Mouse (Mus musculus) hindbrain, embryonic 15.5 days (tissue): ENCODE measurements around the gene Mef2d. TPM values are rescaled to one million over a fixed set of nuclear protein-coding genes. Genes with fewer than 3 reads are reported as not detected.

ENCODE experiments used
- ATAC-seq: fragments of 200-750 bp; cut with Nextera tagmentation; 2 replicates; pipeline ENCODE4 v1.8.0; 2017; ENCODE audit warnings: low read depth, moderate number of reproducible peaks, moderate TSS enrichment; ENCODE audit not compliant: low FRiP score
- H3K27ac ChIP-seq: fragments of 300-500 bp; sonication (generic); replicated peaks from 2 replicates; pipeline ENCODE4 v1.5.1; 2015; ENCODE audit warnings: mild to moderate bottlenecking, inconsistent platforms
- H3K27me3 ChIP-seq: fragments of 300-500 bp; sonication (generic); 2 replicates; pipeline ENCODE4 v1.6.1; 2015; ENCODE audit warnings: control low read depth, inconsistent platforms
- H3K36me3 ChIP-seq: fragments of 300-500 bp; sonication (generic); 2 replicates; pipeline ENCODE4 v1.6.1; 2015; ENCODE audit warnings: control low read depth, inconsistent platforms
- H3K4me1 ChIP-seq: fragments of 300-500 bp; sonication (generic); replicated peaks from 2 replicates; pipeline ENCODE4 v1.6.1; 2015; ENCODE audit warnings: control low read depth, inconsistent platforms
- H3K4me2 ChIP-seq: fragments of 300-500 bp; sonication (generic); 2 replicates; pipeline ENCODE4 v1.6.1; 2015; ENCODE audit warnings: moderate library complexity, mild to moderate bottlenecking, inconsistent platforms
- H3K4me3 ChIP-seq: fragments of 300-500 bp; sonication (generic); 2 replicates; pipeline ENCODE4 v1.5.1; 2015; ENCODE audit warnings: mild to moderate bottlenecking, inconsistent platforms
- H3K9ac ChIP-seq: fragments of 300-500 bp; sonication (generic); 2 replicates; pipeline ENCODE4 v1.6.1; 2015; ENCODE audit warnings: inconsistent platforms
- H3K9me3 ChIP-seq: fragments of 300-500 bp; sonication (generic); 2 replicates; pipeline ENCODE4 v1.6.1; 2016; ENCODE audit warnings: control low read depth, inconsistent platforms
- WGBS: fragments of 180-500 bp; shearing (Covaris S2); methylation state at CpG from one replicate; pipeline ENCODE4 v1.1.7; 2015; 5-methylcytosine and 5-hydroxymethylcytosine counted together
- polyA plus RNA-seq: library from polyadenylated mRNA; unstranded; fragments of >200 nt; fragmentation: Nextera tagmentation; extraction: Ambion mirVana; gene quantifications from 2 replicates; pipeline ENCODE4 v1.2.1, GENCODE M21; 2015

The Mef2d gene
- polyA plus RNA-seq, 1 experiment from 2014 or later, result 23.9 TPM

DNA sequence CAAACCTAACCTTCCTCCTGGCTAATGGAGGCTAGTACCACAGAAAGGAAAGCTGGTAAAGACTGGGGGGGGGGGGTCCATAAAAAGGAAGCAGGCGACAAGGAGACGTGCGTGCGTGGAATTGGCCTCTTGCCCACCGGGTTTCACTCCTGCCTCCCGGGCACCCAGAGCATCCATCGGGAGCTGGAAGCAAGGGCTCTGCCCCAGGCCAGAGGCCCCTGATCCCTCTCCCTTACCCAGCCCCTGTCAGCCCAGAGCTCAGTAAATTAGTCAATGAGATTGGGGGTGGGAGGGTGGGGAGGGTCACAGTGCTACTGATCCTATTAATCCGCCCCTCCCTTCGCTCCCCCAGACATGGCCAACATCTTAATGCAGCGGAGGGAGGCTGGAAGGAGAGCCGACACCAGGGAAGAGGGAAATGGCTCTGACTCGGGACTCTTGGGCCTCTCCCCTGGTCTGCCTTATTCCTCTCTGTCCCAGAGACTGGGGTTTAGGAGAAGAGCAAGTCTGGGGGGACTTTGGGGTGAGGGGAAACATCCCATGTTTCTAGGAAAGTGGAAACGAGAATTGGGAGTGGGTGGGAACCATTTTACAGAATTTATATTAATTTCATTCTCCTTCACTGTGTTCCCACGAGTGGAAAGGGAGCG, 65.4 kb downstream of the Mef2d start:
- ATAC-seq, result peak; percentile 6; the same call in 1 of the 2 replicates
- peak overlapping the region; percentile 53 for H3K4me3 ChIP-seq
- peak overlapping the region; percentile 96 for H3K27ac ChIP-seq
- H3K9me3 ChIP-seq, result no peaks in the 10 kb centered on the region
- H3K4me2 ChIP-seq, result peak overlapping the region; percentile 91
- under 1% methylated on average over 15 of the region's 15 CpGs for WGBS
- no peaks in the 10 kb centered on the region for H3K27me3 ChIP-seq
- peak overlapping the region; percentile 64 for H3K9ac ChIP-seq
- peaks cover 68% of the 10 kb centered on the region for H3K4me1 ChIP-seq
- no peaks in the 10 kb centered on the region for H3K36me3 ChIP-seq

DNA sequence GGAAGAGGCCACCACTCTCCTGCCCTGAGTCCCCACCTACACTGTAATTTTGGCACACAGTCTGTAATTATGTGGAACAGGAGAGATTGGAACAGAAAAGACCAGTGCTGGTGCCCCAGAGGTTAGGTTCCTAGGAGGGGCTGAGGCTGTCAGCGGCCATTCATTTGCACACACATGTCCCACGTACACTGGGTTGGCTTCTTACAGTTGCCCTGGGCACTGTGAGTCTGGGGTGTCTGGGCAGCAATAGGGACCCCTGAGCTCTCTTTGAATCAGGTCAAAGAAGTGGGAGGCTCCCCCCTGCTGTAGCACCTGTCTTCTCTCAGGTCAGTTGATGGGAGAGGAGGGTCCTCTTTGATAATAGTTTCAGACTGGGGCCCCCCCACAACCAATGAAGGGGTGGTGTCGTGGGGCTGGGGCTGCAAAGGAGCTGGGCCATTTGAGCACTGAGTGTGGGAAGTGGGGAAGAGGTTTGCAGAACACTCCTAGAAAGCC, 66.1 kb downstream of the Mef2d start:
- Histone ChIP-seq H3K4me3 (peak overlapping the region; percentile 53), H3K9ac (peak overlapping the region; percentile 64), H3K36me3 (no peaks in the 10 kb centered on the region), H3K4me2 (peak overlapping the region; percentile 91), H3K4me1 (peaks cover 66% of the 10 kb centered on the region), H3K27ac (peak overlapping the region; percentile 96), H3K27me3 (no peaks in the 10 kb centered on the region), H3K9me3 (no peaks in the 10 kb centered on the region)
- no peak for ATAC-seq
- WGBS, result 5% methylated on average over 3 of the region's 3 CpGs

DNA sequence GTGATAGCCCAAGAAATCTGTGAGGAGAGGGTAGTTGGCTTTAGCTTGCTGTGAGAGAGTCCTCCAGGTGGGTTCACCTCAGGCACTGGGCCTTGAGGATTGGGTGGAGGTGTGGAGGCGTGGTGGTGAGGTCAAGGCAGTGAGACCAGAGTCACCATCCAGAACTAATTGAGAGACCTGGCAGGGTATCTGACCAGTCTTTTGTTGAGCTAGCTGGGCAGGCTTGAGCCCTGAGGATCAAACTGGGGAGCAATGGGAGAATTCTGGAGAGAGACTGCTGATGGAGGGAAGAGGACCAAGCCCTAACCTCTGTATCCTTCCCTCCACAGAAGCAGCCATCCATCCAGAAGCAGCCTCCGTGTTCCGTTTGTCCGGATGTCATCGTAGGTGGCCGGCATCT, 67.1 kb downstream of the Mef2d start:
- no peaks in the 10 kb centered on the region for H3K36me3 ChIP-seq
- H3K4me1 ChIP-seq, result peaks cover 59% of the 10 kb centered on the region
- H3K27me3 ChIP-seq, result no peaks in the 10 kb centered on the region
- H3K9me3 ChIP-seq, result no peaks in the 10 kb centered on the region
- H3K4me2 ChIP-seq, result peak overlapping the region; percentile 91
- ATAC-seq, result no peak
- 0% methylated on average over 6 of the region's 6 CpGs for WGBS
- H3K9ac ChIP-seq, result peak overlapping the region; percentile 64
- peak overlapping the region; percentile 53 for H3K4me3 ChIP-seq
- peak overlapping the region; percentile 96 for H3K27ac ChIP-seq

DNA sequence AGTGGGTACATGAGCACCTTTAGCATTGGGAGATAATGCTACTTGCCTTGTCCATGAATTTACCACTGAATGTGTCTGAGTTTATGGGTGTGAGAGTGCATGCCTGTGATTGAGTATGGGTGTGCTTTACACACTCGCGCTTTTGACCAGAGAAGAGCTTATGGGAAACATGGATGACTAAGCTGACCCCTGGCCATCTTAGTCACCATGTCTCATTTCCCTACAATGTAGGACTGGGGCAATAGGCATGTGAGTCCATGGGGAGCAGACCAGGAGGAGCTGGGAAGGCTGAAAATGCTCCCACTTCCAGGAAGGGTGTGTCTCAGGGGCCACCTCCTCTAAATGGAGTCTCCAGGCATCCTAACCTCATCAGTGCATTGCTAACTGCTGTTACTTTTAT, 67.9 kb downstream of the Mef2d start:
- no peaks in the 10 kb centered on the region for H3K36me3 ChIP-seq
- peak overlapping the region; percentile 96 for H3K27ac ChIP-seq
- ATAC-seq, result no peak
- H3K4me2 ChIP-seq, result peak overlapping the region; percentile 91
- peak overlapping the region; percentile 64 for H3K9ac ChIP-seq
- no peaks in the 10 kb centered on the region for H3K27me3 ChIP-seq
- H3K4me1 ChIP-seq, result peaks cover 54% of the 10 kb centered on the region
- no peaks in the 10 kb centered on the region for H3K9me3 ChIP-seq
- 4% methylated on average over 2 of the region's 2 CpGs for WGBS
- peak overlapping the region; percentile 53 for H3K4me3 ChIP-seq

DNA sequence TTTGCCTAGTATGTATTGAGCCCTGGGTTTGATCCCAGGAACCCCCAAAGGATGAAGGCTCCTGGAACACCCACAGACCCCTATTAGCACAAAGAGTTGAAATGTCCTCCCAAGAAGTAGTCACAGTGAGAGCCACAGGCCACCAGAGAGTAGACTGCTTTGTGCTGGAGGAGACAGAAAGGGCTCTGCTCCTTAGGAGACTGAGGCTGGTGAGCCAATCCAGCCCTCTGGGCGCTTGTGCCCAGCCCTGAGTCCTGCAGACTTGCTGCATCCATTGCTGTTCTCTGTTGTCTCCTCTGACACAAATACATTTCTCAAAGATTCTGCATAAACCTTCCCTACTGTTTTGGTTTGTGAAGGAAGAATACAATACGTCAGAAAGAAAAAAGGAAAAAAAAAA, 68.7 kb downstream of the Mef2d start:
- Histone ChIP-seq H3K4me3 (peak overlapping the region; percentile 53), H3K36me3 (no peaks in the 10 kb centered on the region), H3K9ac (peak overlapping the region; percentile 64), H3K4me1 (peaks cover 46% of the 10 kb centered on the region), H3K9me3 (no peaks in the 10 kb centered on the region), H3K27me3 (no peaks in the 10 kb centered on the region), H3K27ac (peak overlapping the region; percentile 96), H3K4me2 (peak overlapping the region; percentile 91)
- whole genome bisulfite sequencing, result 14% methylated on average over 2 of the region's 2 CpGs
- no peak for ATAC-seq

DNA sequence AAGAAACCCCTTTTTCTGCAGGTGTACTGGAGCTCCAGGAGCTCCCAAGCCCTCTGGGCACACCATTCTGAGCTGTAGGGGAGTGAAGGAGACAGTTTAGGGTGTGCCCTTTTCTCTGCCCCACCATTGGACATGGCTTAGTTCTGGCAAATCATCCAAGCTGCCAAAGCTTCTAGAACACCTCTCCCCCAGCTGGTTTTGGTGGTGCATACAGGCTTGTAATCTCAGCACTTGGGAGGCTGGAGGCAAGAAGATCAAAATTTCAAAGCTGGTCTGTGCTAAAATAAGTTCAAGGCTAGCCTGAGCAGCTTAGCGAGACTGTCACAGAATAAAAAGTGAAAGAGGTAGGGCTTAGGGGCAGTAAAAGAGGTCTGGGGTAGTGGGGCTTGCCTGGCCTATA, 70.2 kb downstream of the Mef2d start:
- Histone ChIP-seq H3K4me2 (peak overlapping the region; percentile 91), H3K27ac (peak overlapping the region; percentile 96), H3K4me3 (peak overlapping the region; percentile 53), H3K36me3 (no peaks in the 10 kb centered on the region), H3K27me3 (no peaks in the 10 kb centered on the region), H3K4me1 (peaks cover 43% of the 10 kb centered on the region), H3K9me3 (no peaks in the 10 kb centered on the region), H3K9ac (peak overlapping the region; percentile 64)
- no peak for ATAC-seq
- WGBS, result 7% methylated on average over 1 of the region's 1 CpGs

DNA sequence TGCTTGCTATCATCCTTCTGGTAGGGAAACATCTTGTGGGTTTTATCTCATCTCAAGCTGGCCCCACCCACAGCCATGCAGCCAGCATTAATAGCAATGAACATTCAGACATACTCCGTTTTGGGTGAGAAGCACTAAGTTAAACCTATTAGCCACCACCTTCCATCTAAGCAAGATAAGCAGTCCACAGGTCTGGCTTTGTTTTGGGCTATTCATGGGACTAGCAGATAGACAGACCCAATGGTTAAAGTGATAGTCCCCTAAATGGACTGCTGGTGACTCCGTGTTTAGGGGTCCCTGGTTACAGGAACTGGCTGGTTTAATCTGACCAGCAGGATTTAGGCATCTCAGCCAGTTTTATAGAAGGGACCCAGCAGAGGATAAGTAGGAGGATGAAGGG, 70.8 kb downstream of the Mef2d start:
- peak overlapping the region; percentile 91 for H3K4me2 ChIP-seq
- 6% methylated on average over 2 of the region's 2 CpGs for WGBS
- H3K9me3 ChIP-seq, result no peaks in the 10 kb centered on the region
- H3K27ac ChIP-seq, result peak overlapping the region; percentile 96
- no peaks in the 10 kb centered on the region for H3K36me3 ChIP-seq
- peaks cover 44% of the 10 kb centered on the region for H3K4me1 ChIP-seq
- H3K27me3 ChIP-seq, result no peaks in the 10 kb centered on the region
- peak overlapping the region; percentile 64 for H3K9ac ChIP-seq
- H3K4me3 ChIP-seq, result peak overlapping the region; percentile 53
- no peak for ATAC-seq

DNA sequence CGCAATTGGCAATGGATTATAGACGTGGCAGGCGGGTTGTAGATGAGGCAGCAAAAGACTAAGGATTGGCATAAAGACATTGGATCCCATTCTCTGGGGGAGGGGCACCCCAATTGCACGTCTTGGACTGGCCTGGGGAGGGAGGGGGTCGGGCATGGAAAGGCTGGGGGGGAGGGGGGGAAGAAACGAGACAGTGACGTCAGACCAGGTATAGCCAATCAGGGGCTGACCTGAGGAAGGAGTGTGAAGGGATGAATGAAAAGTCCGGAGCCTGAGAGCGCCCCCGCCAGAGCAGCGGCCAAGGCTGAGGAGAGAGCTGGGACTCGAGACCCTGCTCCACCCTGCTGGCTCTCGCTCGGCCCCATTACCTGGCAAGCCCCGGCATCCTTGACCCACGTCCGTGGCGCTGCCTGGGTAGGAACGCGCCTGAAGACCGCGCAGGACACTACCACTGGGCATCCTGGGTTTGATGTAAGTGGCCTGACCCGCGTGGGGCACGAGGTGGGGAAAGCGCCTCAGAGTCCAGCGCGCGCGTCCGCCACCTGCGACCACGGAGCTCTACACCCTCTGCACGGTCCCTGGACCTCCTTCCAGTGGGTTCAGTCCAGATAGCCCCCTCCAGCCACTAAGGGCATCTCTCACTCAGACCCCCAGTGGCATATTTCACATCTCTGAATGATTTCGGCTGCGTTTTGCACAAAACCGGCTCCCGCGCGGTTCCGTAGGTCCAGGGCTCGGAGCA, 72.2 kb downstream of the Mef2d start:
- Histone ChIP-seq H3K27me3 (no peaks in the 10 kb centered on the region), H3K9me3 (no peaks in the 10 kb centered on the region), H3K4me3 (peak overlapping the region; percentile 53), H3K4me2 (peak overlapping the region; percentile 91), H3K36me3 (no peaks in the 10 kb centered on the region), H3K4me1 (peaks cover 55% of the 10 kb centered on the region), H3K27ac (peak overlapping the region; percentile 96), H3K9ac (peak overlapping the region; percentile 64)
- 1% methylated on average over 42 of the region's 42 CpGs for WGBS
- ATAC-seq, result peak; percentile 92

DNA sequence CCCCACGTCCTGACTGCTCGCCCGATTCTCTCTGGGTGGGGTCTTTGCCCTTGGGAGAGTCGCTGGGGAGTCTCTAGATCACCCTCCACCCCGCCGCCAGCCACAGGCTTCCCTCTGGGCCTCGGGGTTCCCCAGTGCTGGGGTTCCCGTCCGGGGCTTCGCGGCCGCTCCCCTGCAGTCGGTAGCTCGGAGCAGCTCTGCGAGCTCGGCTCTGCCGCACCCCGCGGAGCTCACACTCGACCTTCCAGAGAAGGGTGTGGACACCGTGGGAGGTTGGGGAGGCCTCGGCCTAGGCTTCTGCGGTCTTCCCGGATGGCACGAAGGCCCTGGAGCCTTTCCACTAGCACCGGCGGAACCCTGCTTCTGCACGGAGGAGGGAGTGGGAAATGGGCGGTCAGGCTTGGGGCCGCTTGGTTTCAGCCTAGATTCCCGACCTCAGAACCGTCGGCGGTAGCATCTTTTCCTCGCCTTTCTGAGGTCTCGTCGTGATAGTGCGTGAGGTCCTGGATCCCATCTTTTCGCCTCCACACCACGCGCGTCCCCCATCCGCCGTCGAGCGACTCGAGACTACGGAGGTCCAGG, 72.9 kb downstream of the Mef2d start:
- Histone ChIP-seq H3K4me2 (peak overlapping the region; percentile 91), H3K36me3 (0 out of 2 replicates have a peak, but pooled peaks cover under 1% of the 10 kb centered on the region), H3K27me3 (no peaks in the 10 kb centered on the region), H3K9me3 (no peaks in the 10 kb centered on the region), H3K4me3 (peak overlapping the region; percentile 53), H3K27ac (peak overlapping the region; percentile 96), H3K9ac (peak overlapping the region; percentile 64), H3K4me1 (peaks cover 58% of the 10 kb centered on the region)
- 1% methylated on average over 48 of the region's 48 CpGs for WGBS
- ATAC-seq, result no peak

DNA sequence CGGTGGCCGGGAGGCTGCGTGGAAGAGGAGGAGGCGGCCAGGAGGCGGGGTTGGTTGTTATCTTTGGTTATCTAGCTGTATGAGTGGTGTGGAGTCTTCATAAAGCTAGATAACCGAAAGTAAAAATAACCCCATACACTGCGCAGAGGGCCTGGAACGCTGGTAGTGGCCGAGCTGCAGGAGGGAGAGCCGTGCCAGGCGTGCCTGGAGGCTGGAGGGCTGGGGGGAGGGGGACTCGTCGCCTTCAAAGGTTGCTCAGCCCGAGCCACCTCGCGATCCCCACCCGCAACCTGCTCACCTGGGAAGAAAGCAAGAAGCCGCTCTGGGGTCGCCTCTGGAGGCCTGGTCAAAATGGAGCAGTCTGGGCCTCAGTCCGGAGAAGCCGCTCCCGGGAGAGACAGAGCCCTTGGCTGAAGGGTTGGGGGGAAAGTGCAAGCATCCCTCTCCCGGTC, 73.4 kb downstream of the Mef2d start:
- peaks cover 4% of the 10 kb centered on the region; the same call in 1 of the 2 replicates for H3K36me3 ChIP-seq
- H3K27ac ChIP-seq, result peak overlapping the region; percentile 96
- peak overlapping the region; percentile 53 for H3K4me3 ChIP-seq
- H3K9me3 ChIP-seq, result no peaks in the 10 kb centered on the region
- no peak for ATAC-seq
- peak overlapping the region; percentile 91 for H3K4me2 ChIP-seq
- under 1% methylated on average over 23 of the region's 23 CpGs for WGBS
- no peaks in the 10 kb centered on the region for H3K27me3 ChIP-seq
- H3K9ac ChIP-seq, result peak overlapping the region; percentile 64
- H3K4me1 ChIP-seq, result peaks cover 58% of the 10 kb centered on the region

DNA sequence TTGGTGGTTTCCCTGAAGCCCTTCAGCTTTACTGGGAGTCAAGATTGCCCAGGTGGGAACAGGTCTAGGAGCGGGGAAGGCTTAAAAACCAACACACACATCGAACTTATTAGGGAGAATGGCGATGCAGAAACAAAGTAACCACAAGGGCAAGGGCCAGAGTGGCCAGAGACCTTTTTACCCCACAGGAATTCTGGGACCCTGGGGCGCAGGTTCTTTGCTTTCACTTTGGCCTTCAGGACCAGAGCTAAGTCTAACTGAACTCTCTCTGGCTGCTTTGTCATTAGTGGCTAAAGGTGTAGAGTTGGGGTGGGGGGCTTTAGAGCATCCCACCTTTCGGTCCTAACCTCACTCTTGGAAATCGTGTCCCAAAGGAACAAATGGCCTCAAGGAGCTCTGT, 73.9 kb downstream of the Mef2d start:
- no peaks in the 10 kb centered on the region for H3K27me3 ChIP-seq
- peaks cover 4% of the 10 kb centered on the region; the same call in 1 of the 2 replicates for H3K36me3 ChIP-seq
- no peaks in the 10 kb centered on the region for H3K9me3 ChIP-seq
- no peak for ATAC-seq
- H3K4me3 ChIP-seq, result peak overlapping the region; percentile 53
- peaks cover 59% of the 10 kb centered on the region for H3K4me1 ChIP-seq
- WGBS, result 4% methylated on average over 6 of the region's 6 CpGs
- peak overlapping the region; percentile 96 for H3K27ac ChIP-seq
- H3K9ac ChIP-seq, result peak overlapping the region; percentile 64
- H3K4me2 ChIP-seq, result peak overlapping the region; percentile 91
